Mouse (Mus musculus): ENCODE data around the gene AU040320. TPM values are rescaled to one million over a fixed set of nuclear protein-coding genes. Genes with fewer than 3 reads are reported as not detected.

AU040320 gene
- polyA plus RNA-seq, 1 experiment from 2014 or later = 35.3 TPM

DNA sequence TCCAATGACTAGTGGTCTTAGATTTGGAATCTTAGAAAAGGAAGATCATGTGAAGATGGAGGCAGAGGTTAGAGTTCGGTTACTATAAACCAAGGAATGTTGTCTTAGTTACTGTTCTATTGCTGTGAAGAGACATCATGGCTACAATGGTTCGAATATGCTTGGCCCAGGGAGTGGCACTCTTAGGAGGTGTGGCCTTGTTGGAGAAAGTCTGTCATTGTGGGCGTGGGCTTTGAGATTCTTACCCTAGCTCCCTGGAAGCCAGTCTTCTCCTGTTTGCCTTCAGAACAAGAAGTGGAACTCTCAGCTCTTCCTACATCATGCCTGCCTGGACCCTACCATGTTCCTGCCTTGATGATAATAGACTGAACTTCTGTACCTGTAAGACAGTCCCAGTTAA lies 57.2 kb downstream of the AU040320 start:
- H3K9me3 ChIP-seq (replicated peaks) = no peaks in the 10 kb centered on the region
- no peak for ATAC-seq (ENCODE audit: low FRiP score)
- H3K4me2 ChIP-seq (replicated peaks) = no peak overlapping the region
- no peak overlapping the region for H3K9ac ChIP-seq
- no peak overlapping the region for H3K4me3 ChIP-seq
- peaks cover 5% of the 10 kb centered on the region; the same call in 1 of the 2 replicates for H3K4me1 ChIP-seq
- 96% methylated on average over 3 of the region's 3 CpGs for WGBS
- H3K27ac ChIP-seq = no peak overlapping the region
- H3K27me3 ChIP-seq = no peaks in the 10 kb centered on the region
- H3K36me3 ChIP-seq = peaks cover 18% of the 10 kb centered on the region

DNA sequence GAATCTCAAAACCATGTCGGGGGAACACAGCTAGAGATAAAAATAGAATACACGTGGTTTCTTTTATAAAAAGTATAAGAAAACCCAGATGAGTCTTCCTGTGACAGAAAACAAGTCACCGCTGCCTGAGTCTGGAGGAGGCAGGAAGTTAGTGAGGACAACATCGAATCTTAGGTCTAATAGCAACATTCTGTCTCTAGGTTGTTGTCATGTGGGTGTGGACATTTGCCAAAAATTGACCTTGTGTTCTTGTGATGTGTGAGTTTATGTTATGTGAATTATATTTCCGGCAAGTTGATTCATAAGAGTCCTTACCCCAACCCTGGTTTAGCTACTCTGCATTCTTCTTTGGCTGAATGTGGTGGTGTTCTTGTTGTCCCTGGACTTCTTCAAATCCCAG lies 59.9 kb downstream of the AU040320 start:
- Histone ChIP-seq H3K9me3 (replicated peaks) (no peaks in the 10 kb centered on the region), H3K4me2 (replicated peaks) (no peak overlapping the region), H3K4me3 (no peak overlapping the region), H3K36me3 (peaks cover 40% of the 10 kb centered on the region), H3K4me1 (peaks cover 5% of the 10 kb centered on the region; the same call in 1 of the 2 replicates), H3K27me3 (no peaks in the 10 kb centered on the region), H3K27ac (no peak overlapping the region), H3K9ac (no peak overlapping the region)
- ATAC-seq (ENCODE audit: low FRiP score) = no peak
- WGBS = 85% methylated on average over 5 of the region's 5 CpGs

DNA sequence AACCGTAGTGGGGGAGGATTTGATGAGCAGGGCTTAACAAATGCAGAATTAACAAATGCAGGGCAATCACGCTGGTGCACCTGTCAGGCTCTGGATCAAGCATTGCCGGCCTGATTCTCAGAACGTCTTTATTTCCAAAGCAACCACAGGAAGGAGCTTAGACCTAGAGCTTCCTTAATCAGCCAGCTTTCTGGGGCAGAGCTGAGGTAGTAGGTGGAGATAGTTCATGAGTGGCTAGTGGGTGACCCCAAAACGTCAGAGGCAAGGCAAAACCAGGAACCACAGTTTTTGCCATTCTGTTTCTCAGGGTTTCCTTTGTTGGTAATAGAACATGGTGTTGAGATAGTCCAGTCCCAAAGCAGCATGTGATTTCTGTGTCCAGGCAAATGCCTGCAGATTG lies 61.5 kb downstream of the AU040320 start:
- peaks cover 5% of the 10 kb centered on the region; the same call in 1 of the 2 replicates for H3K4me1 ChIP-seq
- peak overlapping the region; percentile 40; the same call in 1 of the 2 replicates for H3K27ac ChIP-seq
- no peak overlapping the region for H3K9ac ChIP-seq
- no peaks in the 10 kb centered on the region for H3K9me3 ChIP-seq (replicated peaks)
- H3K4me2 ChIP-seq (replicated peaks) = no peak overlapping the region
- no peaks in the 10 kb centered on the region for H3K27me3 ChIP-seq
- ATAC-seq (ENCODE audit: low FRiP score) = no peak
- H3K36me3 ChIP-seq = peaks cover 47% of the 10 kb centered on the region
- 74% methylated on average over 5 of the region's 5 CpGs for WGBS
- H3K4me3 ChIP-seq = no peak overlapping the region

DNA sequence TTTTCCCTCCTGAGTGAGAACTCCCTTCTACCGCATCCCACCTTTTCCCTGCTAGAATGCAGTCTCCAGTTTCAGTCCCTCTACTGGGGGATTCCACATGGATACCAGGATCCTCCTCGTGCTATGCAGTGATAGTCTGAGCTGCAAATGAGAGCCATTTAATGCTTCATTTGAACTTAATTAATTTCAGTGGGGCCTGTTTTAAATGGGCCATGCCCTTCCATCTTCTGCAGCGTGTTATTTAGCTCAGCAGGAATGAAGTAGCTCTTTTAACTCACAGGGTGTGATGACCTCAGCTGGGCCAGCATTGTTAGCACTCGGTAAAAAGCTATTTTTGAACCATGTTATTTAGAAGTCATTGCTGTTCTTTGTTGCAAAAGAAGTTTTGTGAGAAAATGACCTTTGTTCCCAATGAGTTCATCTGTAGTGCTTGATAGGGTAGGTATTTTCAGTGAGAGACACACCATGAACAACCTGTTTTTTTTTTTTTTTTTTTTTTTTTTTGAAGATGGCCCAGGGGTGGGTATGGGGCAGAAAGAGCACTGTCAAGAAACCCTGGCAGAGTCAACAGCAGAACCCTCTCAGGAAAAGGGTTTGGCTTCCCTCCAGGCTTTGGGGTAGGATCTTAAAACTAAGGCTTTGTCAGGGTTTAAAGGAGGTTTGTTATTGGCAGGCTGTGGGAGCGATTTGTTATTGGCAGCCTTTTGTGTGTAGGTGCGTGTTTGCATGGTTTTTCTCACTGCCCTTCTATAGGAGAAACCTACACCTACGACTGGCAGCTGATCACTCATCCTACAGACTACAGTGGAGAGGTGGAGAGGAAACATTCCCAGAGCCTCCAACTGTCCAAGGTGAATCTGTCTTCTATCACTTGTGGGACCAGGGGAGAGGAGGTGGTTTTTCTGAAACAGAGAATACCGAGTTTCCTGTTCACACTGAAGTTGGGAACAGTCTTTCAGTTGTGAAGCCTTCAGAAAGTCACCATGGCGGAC lies 69.8 kb downstream of the AU040320 start:
- no peaks in the 10 kb centered on the region for H3K4me1 ChIP-seq
- 64% methylated on average over 9 of the region's 9 CpGs for WGBS
- H3K36me3 ChIP-seq = peaks cover 37% of the 10 kb centered on the region
- H3K27ac ChIP-seq = no peak overlapping the region
- no peaks in the 10 kb centered on the region for H3K27me3 ChIP-seq
- H3K4me2 ChIP-seq (replicated peaks) = no peak overlapping the region
- H3K4me3 ChIP-seq = no peak overlapping the region
- H3K9me3 ChIP-seq (replicated peaks) = no peaks in the 10 kb centered on the region
- no peak overlapping the region for H3K9ac ChIP-seq
- no peak for ATAC-seq (ENCODE audit: low FRiP score)

DNA sequence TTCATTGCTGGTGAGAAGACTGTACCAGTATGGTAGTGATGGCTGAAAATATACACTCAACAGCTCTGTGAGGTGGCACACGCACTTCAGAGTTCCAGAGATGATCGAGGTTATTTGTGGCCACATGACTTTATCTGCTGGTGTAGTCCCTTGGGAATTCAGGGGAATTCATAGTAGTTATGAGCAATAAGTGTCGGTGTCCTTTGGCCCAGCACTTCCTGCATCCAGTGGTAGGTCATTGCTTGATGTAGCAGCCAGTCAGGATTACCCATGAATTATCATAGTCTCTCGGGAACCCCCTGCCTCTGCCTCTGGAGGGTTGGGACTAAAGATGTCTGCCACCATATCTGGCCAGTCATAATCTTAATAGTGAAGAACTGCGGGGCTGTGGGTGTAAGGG lies 70.6 kb downstream of the AU040320 start:
- no peak overlapping the region for H3K27ac ChIP-seq
- H3K4me2 ChIP-seq (replicated peaks) = no peak overlapping the region
- ATAC-seq (ENCODE audit: low FRiP score) = no peak
- no peak overlapping the region for H3K9ac ChIP-seq
- no peaks in the 10 kb centered on the region for H3K27me3 ChIP-seq
- peaks cover 32% of the 10 kb centered on the region for H3K36me3 ChIP-seq
- WGBS = 90% methylated on average over 5 of the region's 5 CpGs
- no peak overlapping the region for H3K4me3 ChIP-seq
- no peaks in the 10 kb centered on the region for H3K4me1 ChIP-seq
- no peaks in the 10 kb centered on the region for H3K9me3 ChIP-seq (replicated peaks)

DNA sequence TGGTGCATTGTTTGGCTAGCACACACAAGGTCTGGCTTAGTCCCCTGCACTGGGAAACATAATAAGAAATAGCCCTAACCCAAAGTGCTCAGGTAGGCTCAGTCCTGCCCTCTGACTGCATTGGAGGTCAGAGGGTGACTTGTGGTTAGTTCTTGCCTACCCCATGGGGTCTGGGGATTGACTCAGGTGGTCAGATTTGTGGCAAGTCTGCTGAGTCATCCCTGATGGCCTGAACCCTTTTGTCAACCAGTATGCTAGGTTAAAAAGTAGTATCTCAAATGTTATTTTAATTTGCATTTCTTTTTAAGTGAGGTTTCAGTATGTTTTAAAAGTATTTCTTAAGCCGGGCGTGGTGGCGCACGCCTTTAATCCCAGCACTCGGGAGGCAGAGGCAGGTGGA lies 77.8 kb downstream of the AU040320 start:
- 98% methylated on average over 5 of the region's 5 CpGs for WGBS
- Histone ChIP-seq H3K27me3 (no peaks in the 10 kb centered on the region), H3K4me1 (no peaks in the 10 kb centered on the region), H3K4me3 (no peak overlapping the region), H3K4me2 (replicated peaks) (no peak overlapping the region), H3K9me3 (replicated peaks) (no peaks in the 10 kb centered on the region), H3K27ac (no peak overlapping the region), H3K9ac (no peak overlapping the region), H3K36me3 (peaks cover 59% of the 10 kb centered on the region)
- ATAC-seq (ENCODE audit: low FRiP score) = no peak

DNA sequence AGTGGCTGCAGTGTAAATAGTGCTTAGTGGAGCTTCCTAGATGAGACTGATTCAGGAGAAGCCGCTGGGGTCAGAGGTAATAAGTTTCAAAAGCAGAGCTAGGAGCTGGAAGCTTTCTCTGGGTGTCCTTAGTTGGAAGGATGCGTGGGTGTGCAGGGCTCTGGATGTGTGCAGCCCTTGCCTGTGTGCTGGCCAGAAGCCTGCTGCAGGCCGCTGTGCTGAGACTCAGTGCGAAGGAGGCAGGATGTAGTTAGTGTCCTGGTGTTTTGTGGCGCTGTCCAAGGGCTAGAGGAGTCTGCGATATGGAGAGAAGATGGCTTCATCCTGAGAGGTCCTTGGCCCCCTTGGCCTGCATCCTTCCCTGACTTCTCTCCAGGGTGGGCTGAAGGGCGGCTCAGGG lies 85.5 kb downstream of the AU040320 start:
- Histone ChIP-seq H3K4me3 (no peak overlapping the region), H3K9ac (no peak overlapping the region), H3K9me3 (replicated peaks) (no peaks in the 10 kb centered on the region), H3K27ac (no peak overlapping the region), H3K4me1 (peaks cover 6% of the 10 kb centered on the region; the same call in 1 of the 2 replicates), H3K4me2 (replicated peaks) (no peak overlapping the region), H3K36me3 (peaks cover 58% of the 10 kb centered on the region), H3K27me3 (no peaks in the 10 kb centered on the region)
- no peak for ATAC-seq (ENCODE audit: low FRiP score)
- WGBS = 81% methylated on average over 7 of the region's 7 CpGs

DNA sequence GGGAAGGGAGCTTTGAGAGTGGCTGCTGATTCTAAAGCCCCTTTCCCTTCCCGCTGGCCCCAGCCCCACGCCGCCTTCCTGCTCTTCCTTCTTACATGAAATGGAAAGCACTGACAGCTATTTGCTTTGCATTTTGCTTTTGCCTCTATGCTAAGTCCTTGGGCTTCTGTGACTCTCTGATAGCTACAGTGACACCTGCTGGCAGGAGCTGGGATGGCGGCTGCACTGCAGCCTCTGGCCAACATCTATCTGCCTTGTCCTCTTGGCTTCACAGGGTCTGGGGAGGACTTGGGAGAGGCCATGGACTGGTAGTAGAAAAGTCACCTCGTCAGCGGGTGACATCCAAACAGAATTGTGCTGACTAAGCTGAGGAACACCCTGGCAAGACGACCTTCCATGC lies 86.5 kb downstream of the AU040320 start:
- H3K9ac ChIP-seq = no peak overlapping the region
- H3K4me3 ChIP-seq = no peak overlapping the region
- no peak overlapping the region for H3K27ac ChIP-seq
- no peaks in the 10 kb centered on the region for H3K27me3 ChIP-seq
- no peak for ATAC-seq (ENCODE audit: low FRiP score)
- H3K9me3 ChIP-seq (replicated peaks) = no peaks in the 10 kb centered on the region
- 14% methylated on average over 7 of the region's 7 CpGs for WGBS
- H3K36me3 ChIP-seq = peaks cover 58% of the 10 kb centered on the region
- no peak overlapping the region for H3K4me2 ChIP-seq (replicated peaks)
- peaks cover 6% of the 10 kb centered on the region; the same call in 1 of the 2 replicates for H3K4me1 ChIP-seq

DNA sequence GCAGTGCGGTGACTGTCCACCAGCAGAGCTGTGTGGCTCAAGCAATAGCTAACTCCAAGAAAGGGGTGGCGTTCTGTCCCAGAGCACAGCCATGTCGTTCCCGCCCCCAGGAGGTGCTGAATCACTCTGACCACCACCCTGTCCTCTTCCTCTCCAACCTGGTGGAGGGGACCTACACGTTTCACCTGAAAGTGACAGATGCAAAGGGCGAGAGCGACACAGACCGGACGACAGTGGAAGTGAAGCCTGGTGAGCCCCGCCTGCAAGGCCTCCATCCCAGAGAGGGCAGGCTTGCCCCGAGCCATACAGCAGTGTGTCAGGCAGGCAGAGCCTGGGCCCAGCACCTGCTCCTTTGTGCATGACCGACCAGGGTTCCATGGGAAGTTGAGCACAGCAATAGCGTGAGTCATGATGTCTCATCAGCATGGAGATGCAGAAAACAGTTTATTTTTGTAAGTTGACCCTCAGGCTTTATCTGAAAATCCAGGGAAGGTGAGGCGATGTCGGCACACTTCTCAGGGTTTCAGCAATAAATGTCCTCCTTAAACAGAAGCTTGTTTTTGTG lies 87.7 kb downstream of the AU040320 start:
- Histone ChIP-seq H3K4me3 (no peak overlapping the region), H3K4me2 (replicated peaks) (no peak overlapping the region), H3K36me3 (peaks cover 52% of the 10 kb centered on the region), H3K9me3 (replicated peaks) (no peaks in the 10 kb centered on the region), H3K27ac (no peak overlapping the region), H3K4me1 (peaks cover 6% of the 10 kb centered on the region; the same call in 1 of the 2 replicates), H3K9ac (no peak overlapping the region), H3K27me3 (no peaks in the 10 kb centered on the region)
- 88% methylated on average over 15 of the region's 15 CpGs for WGBS
- no peak for ATAC-seq (ENCODE audit: low FRiP score)

DNA sequence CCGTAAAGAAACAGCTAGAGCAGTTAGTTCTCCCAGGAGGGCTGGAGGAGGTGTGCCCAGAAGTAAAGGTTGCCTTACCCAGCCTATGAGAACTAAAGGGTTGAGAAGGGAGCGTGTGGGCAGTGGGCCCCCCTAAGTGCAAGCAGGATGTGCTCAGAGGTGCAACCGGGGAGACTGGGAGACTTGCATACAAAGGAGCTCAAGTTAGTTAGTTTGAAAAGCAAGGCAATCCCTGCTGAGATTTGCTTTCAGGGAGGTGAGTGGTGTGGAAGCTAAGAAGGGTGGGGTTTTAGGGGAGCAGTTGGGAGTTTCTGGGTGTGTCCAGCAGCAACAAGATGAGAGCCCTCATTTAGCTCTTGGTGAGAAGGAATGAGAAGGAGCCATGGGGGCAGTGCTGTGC lies 89.6 kb downstream of the AU040320 start:
- Histone ChIP-seq H3K27me3 (no peaks in the 10 kb centered on the region), H3K9ac (no peak overlapping the region), H3K4me1 (peaks cover 3% of the 10 kb centered on the region; the same call in 1 of the 2 replicates), H3K4me3 (no peak overlapping the region), H3K9me3 (replicated peaks) (no peaks in the 10 kb centered on the region), H3K36me3 (peaks cover 58% of the 10 kb centered on the region), H3K4me2 (replicated peaks) (no peak overlapping the region), H3K27ac (no peak overlapping the region)
- 48% methylated on average over 3 of the region's 3 CpGs for WGBS
- no peak for ATAC-seq (ENCODE audit: low FRiP score)

DNA sequence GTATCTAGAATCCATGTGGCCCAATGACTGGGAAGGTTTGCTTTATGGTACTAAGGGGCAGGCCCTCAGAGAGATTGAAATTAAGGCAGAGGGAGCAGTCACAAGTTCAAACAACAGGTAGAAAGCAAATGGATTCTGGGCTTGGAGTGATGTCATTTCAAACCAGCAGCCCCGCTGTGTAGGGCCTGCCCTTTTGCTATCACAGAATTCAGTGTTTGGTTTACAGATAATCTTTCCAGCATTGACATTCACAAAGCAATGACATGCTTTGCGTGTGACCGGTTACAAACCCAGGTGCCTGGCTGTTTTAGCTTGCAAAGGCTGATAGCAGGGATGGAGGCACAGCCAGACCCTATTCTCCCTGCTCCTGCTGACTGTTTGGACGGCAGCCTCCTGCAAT lies 92.3 kb downstream of the AU040320 start:
- no peak for ATAC-seq (ENCODE audit: low FRiP score)
- H3K27me3 ChIP-seq = no peaks in the 10 kb centered on the region
- no peaks in the 10 kb centered on the region for H3K9me3 ChIP-seq (replicated peaks)
- H3K27ac ChIP-seq = no peak overlapping the region
- no peaks in the 10 kb centered on the region for H3K4me1 ChIP-seq
- WGBS = 80% methylated on average over 4 of the region's 4 CpGs
- H3K4me2 ChIP-seq (replicated peaks) = no peak overlapping the region
- H3K36me3 ChIP-seq = peaks cover 70% of the 10 kb centered on the region
- H3K9ac ChIP-seq = no peak overlapping the region
- H3K4me3 ChIP-seq = no peak overlapping the region

DNA sequence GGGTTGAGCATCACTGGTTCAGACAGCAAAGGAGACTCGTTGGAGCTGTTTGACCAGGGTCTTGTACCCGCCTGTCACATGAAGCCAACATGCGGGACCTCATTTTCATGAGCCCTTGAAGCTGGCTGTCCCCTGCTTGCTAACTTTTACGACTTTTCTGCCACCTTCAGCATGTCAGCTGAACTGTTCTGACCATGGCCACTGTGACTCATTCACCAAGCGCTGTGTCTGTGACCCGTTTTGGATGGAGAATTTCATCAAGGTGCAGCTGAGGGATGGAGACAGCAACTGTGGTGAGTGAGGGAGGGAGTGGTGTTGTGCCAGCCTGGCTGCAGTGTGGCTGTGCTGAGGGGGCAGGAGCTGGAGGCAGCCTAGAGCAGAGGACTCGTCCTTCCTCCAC lies 93.6 kb downstream of the AU040320 start:
- no peak overlapping the region for H3K4me3 ChIP-seq

More for the DNA sequence above, 93.6 kb downstream of the AU040320 start:
- Histone ChIP-seq H3K27me3 (no peaks in the 10 kb centered on the region), H3K4me1 (no peaks in the 10 kb centered on the region), H3K9ac (no peak overlapping the region), H3K36me3 (peaks cover 65% of the 10 kb centered on the region), H3K9me3 (replicated peaks) (no peaks in the 10 kb centered on the region), H3K4me2 (replicated peaks) (no peak overlapping the region), H3K27ac (no peak overlapping the region)
- 64% methylated on average over 7 of the region's 7 CpGs for WGBS
- no peak for ATAC-seq (ENCODE audit: low FRiP score)
